Mouse (Mus musculus) lung, adult 2 months (tissue): ENCODE results near the gene Scp2.

Source experiments
- CTCF ChIP-seq: fragments of 200-500 bp; IDR thresholded peaks from 2 replicates; pipeline ENCODE4 v1.5.1; 2011; ENCODE audit warnings: mild to moderate bottlenecking, low read length, control low read depth; ENCODE audit not compliant: insufficient read depth
- POLR2A ChIP-seq: fragments of 200-500 bp; IDR thresholded peaks from 2 replicates; pipeline ENCODE4 v1.6.1; 2011; ENCODE audit warnings: low read depth, mild to moderate bottlenecking, control low read depth, low read length, borderline replicate concordance; ENCODE audit errors: extremely low read depth

DNA sequence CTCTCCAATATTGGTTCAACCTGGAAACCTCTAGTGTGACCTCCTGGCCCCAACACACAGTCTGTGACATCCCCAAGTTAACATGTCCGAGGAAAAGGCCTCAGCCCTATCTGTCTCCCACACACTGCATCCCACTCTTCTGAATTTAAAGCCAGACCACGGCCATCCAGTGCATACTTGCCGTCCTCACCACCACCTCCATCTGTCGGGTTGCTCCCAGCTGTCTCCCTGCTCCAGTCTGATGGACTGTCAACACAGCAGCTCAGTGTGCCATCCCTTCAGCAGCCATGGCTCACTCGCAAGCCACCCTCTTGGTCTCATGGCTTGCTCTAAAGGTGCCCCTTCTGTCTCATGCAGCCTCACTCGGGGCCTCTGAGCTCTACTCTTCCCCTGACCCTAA, 149.1 kb downstream of the Scp2 start:
- TF ChIP-seq CTCF (no peak), POLR2A (no peak)
